Mouse (Mus musculus) midbrain, embryonic 10.5 days (tissue): ENCODE measurements at regions not wholly inside any gene's neighbourhood (a gene's known extent, or its start where the extent isn't known, plus 50 kb on each side); places are given as distances from the start of the nearest gene placed in this dataset.

Experiments
- DNase-seq: peaks from one replicate; pipeline ENCODE4 v3.0.0-alpha.2; 2017; ENCODE audit warnings: low spot score
- H3K27ac ChIP-seq: fragments of 300-500 bp; sonication (generic); replicated peaks from 2 replicates; pipeline ENCODE4 v1.5.1; 2016; ENCODE audit warnings: mild to moderate bottlenecking
- H3K27me3 ChIP-seq: fragments of 300-500 bp; sonication (generic); 2 replicates; pipeline ENCODE4 v1.6.1; 2016; ENCODE audit warnings: low read depth, mild to moderate bottlenecking; ENCODE audit not compliant: poor library complexity, severe bottlenecking
- H3K36me3 ChIP-seq: fragments of 300-500 bp; sonication (generic); 2 replicates; pipeline ENCODE4 v1.6.1; 2016; ENCODE audit warnings: mild to moderate bottlenecking, moderate library complexity
- H3K4me1 ChIP-seq: fragments of 300-500 bp; sonication (generic); 2 replicates; pipeline ENCODE4 v1.6.1; 2016
- H3K4me3 ChIP-seq: fragments of 300-500 bp; sonication (generic); 2 replicates; pipeline ENCODE4 v1.5.1; 2016; ENCODE audit warnings: mild to moderate bottlenecking, moderate library complexity
- H3K9me3 ChIP-seq: fragments of 300-500 bp; sonication (generic); replicated peaks from 2 replicates; pipeline ENCODE4 v1.6.1; 2016; ENCODE audit warnings: mild to moderate bottlenecking
- WGBS: fragments of 180-500 bp; shearing (Covaris S2); methylation state at CpG from one replicate; pipeline ENCODE4 v1.1.7; 2016; 5-methylcytosine and 5-hydroxymethylcytosine counted together

GRCm38 (mm10) chr3:40169590-40169989 lies 361.5 kb upstream of the Intu start:
- Histone ChIP-seq H3K9me3 (no peaks in the 10 kb centered on the region), H3K4me3 (no peak overlapping the region), H3K4me1 (no peaks in the 10 kb centered on the region), H3K27me3 (no peaks in the 10 kb centered on the region), H3K36me3 (no peaks in the 10 kb centered on the region), H3K27ac (no peak overlapping the region)
- WGBS: 90% methylated on average over 2 of the region's 2 CpGs
- no peak for DNase-seq

- H3K9me3 ChIP-seq: no peaks in the 10 kb centered on the region
- H3K27ac ChIP-seq: no peak overlapping the region
- 79% methylated on average over 3 of the region's 3 CpGs for WGBS
- no peaks in the 10 kb centered on the region for H3K4me1 ChIP-seq
- no peak overlapping the region for H3K4me3 ChIP-seq
- H3K27me3 ChIP-seq: no peaks in the 10 kb centered on the region
- no peak for DNase-seq
- no peaks in the 10 kb centered on the region for H3K36me3 ChIP-seq
Measured at GRCm38 (mm10) chr3:40179726-40180317, 351.3 kb upstream of the Intu start.

- H3K9me3 ChIP-seq: no peaks in the 10 kb centered on the region
- H3K36me3 ChIP-seq: no peaks in the 10 kb centered on the region
- H3K4me3 ChIP-seq: no peak overlapping the region
- no peak for DNase-seq
- no peaks in the 10 kb centered on the region for H3K27me3 ChIP-seq
- no peaks in the 10 kb centered on the region for H3K4me1 ChIP-seq
- no peak overlapping the region for H3K27ac ChIP-seq
- WGBS: 84% methylated on average over 5 of the region's 5 CpGs
Measured at GRCm38 (mm10) chr3:40185597-40186320, 345.3 kb upstream of the Intu start.

GRCm38 (mm10) chr3:40189529-40189928 lies 341.6 kb upstream of the Intu start:
- Histone ChIP-seq H3K4me3 (no peak overlapping the region), H3K27ac (no peak overlapping the region), H3K27me3 (no peaks in the 10 kb centered on the region), H3K9me3 (no peaks in the 10 kb centered on the region), H3K36me3 (no peaks in the 10 kb centered on the region), H3K4me1 (no peaks in the 10 kb centered on the region)
- WGBS: 83% methylated on average over 6 of the region's 6 CpGs
- DNase-seq: no peak

GRCm38 (mm10) chr3:40190024-40190423 lies 341.1 kb upstream of the Intu start:
- H3K9me3 ChIP-seq: no peaks in the 10 kb centered on the region
- no peaks in the 10 kb centered on the region for H3K27me3 ChIP-seq
- no peak overlapping the region for H3K4me3 ChIP-seq
- H3K36me3 ChIP-seq: no peaks in the 10 kb centered on the region
- no peak for DNase-seq
- H3K27ac ChIP-seq: no peak overlapping the region
- no peaks in the 10 kb centered on the region for H3K4me1 ChIP-seq
- WGBS: 72% methylated on average over 4 of the region's 4 CpGs

- DNase-seq: no peak
- no peak overlapping the region for H3K4me3 ChIP-seq
- no peaks in the 10 kb centered on the region for H3K9me3 ChIP-seq
- H3K27me3 ChIP-seq: no peaks in the 10 kb centered on the region
- WGBS: 87% methylated on average over 4 of the region's 4 CpGs
- H3K27ac ChIP-seq: no peak overlapping the region
- H3K4me1 ChIP-seq: no peaks in the 10 kb centered on the region
- no peaks in the 10 kb centered on the region for H3K36me3 ChIP-seq
Measured at GRCm38 (mm10) chr3:40200174-40200573, 330.9 kb upstream of the Intu start.

GRCm38 (mm10) chr3:40206326-40206725 lies 324.8 kb upstream of the Intu start:
- H3K27me3 ChIP-seq: no peaks in the 10 kb centered on the region
- H3K9me3 ChIP-seq: no peaks in the 10 kb centered on the region
- no peak overlapping the region for H3K27ac ChIP-seq
- WGBS: 72% methylated on average over 4 of the region's 4 CpGs
- H3K4me3 ChIP-seq: no peak overlapping the region
- no peaks in the 10 kb centered on the region for H3K4me1 ChIP-seq
- H3K36me3 ChIP-seq: no peaks in the 10 kb centered on the region
- no peak for DNase-seq

- Histone ChIP-seq H3K4me1 (no peaks in the 10 kb centered on the region), H3K36me3 (no peaks in the 10 kb centered on the region), H3K27me3 (no peaks in the 10 kb centered on the region), H3K9me3 (no peaks in the 10 kb centered on the region), H3K4me3 (no peak overlapping the region), H3K27ac (no peak overlapping the region)
- DNase-seq: no peak
Measured at GRCm38 (mm10) chr3:40211793-40212192, 319.3 kb upstream of the Intu start.

GRCm38 (mm10) chr3:40226772-40227171 lies 304.3 kb upstream of the Intu start:
- no peak overlapping the region for H3K27ac ChIP-seq
- WGBS: 86% methylated on average over 1 of the region's 1 CpGs
- H3K36me3 ChIP-seq: no peaks in the 10 kb centered on the region
- no peaks in the 10 kb centered on the region for H3K4me1 ChIP-seq
- H3K9me3 ChIP-seq: no peaks in the 10 kb centered on the region
- no peaks in the 10 kb centered on the region for H3K27me3 ChIP-seq
- DNase-seq: no peak
- H3K4me3 ChIP-seq: no peak overlapping the region

GRCm38 (mm10) chr3:40243499-40244101 lies 287.5 kb upstream of the Intu start:
- Histone ChIP-seq H3K36me3 (no peaks in the 10 kb centered on the region), H3K27me3 (no peaks in the 10 kb centered on the region), H3K9me3 (no peaks in the 10 kb centered on the region), H3K4me3 (no peak overlapping the region), H3K4me1 (no peaks in the 10 kb centered on the region), H3K27ac (no peak overlapping the region)
- WGBS: 93% methylated on average over 4 of the region's 4 CpGs
- no peak for DNase-seq

GRCm38 (mm10) chr3:40254376-40254775 lies 276.7 kb upstream of the Intu start:
- Histone ChIP-seq H3K4me3 (no peak overlapping the region), H3K27me3 (no peaks in the 10 kb centered on the region), H3K27ac (0 out of 2 replicates have a peak overlapping the region, but pooled peaks have one; percentile 17), H3K9me3 (no peaks in the 10 kb centered on the region), H3K4me1 (peaks cover 5% of the 10 kb centered on the region), H3K36me3 (no peaks in the 10 kb centered on the region)
- WGBS: 71% methylated on average over 5 of the region's 5 CpGs
- no peak for DNase-seq

GRCm38 (mm10) chr3:40262536-40262935 lies 268.6 kb upstream of the Intu start:
- no peaks in the 10 kb centered on the region for H3K36me3 ChIP-seq
- WGBS: 88% methylated on average over 7 of the region's 7 CpGs
- no peaks in the 10 kb centered on the region for H3K4me1 ChIP-seq
- H3K9me3 ChIP-seq: no peaks in the 10 kb centered on the region
- H3K4me3 ChIP-seq: no peak overlapping the region
- no peak for DNase-seq
- H3K27ac ChIP-seq: no peak overlapping the region
- no peaks in the 10 kb centered on the region for H3K27me3 ChIP-seq

- DNase-seq: no peak
- Histone ChIP-seq H3K4me1 (no peaks in the 10 kb centered on the region), H3K27me3 (no peaks in the 10 kb centered on the region), H3K27ac (no peak overlapping the region), H3K36me3 (no peaks in the 10 kb centered on the region), H3K4me3 (no peak overlapping the region), H3K9me3 (no peaks in the 10 kb centered on the region)
- WGBS: 75% methylated on average over 1 of the region's 1 CpGs
Measured at GRCm38 (mm10) chr3:40267514-40267913, 263.6 kb upstream of the Intu start.
